Mouse (Mus musculus): ENCODE measurements around the gene Rnf123. TPM values are rescaled to one million over a fixed set of nuclear protein-coding genes. Genes with fewer than 3 reads are reported as not detected.
A peak's percentile ranks its signal among the peaks of the same experiment; 100 is the strongest.

The Rnf123 gene
- polyA plus RNA-seq, 1 experiment from 2014 or later = 53.4 TPM

DNA sequence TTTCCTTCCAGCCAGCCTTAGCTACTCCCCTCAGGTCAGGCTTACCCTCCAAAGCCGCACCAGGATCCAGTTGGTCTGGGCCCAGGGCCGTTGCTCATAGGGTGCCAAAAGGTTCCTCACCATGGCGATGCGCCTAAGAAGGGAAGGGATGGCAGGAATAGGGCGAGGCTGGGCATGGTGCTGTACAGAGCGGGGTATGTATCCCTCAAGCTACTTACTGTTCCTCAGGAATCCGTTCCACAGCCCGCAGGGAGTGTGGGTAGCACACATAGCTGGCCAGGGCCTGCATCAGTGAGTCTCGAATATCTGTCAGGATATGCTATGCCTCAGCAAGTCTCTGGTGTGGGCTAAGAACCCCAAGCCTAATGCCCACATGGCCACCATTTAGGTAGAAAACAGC is 24.9 kb downstream of the Rnf123 start:
- Histone ChIP-seq H3K4me2 (ENCODE audit: low read length) (no peak overlapping the region), H3K27me3 (ENCODE audit: control insufficient read depth, insufficient read depth, low read depth, low read length) (no peaks in the 10 kb centered on the region), H3K4me1 (ENCODE audit: control insufficient read depth, insufficient read depth, low read length) (no peaks in the 10 kb centered on the region), H3K27ac (ENCODE audit: low read length) (no peak overlapping the region), H3K9me3 (replicated peaks; ENCODE audit: control insufficient read depth, low read length, poor library complexity, severe bottlenecking) (no peaks in the 10 kb centered on the region), H3K36me3 (ENCODE audit: control insufficient read depth, insufficient read depth, low read length) (peaks cover 38% of the 10 kb centered on the region), H3K4me3 (ENCODE audit: low read depth, low read length) (no peak overlapping the region), H3K9ac (ENCODE audit: low read depth, low read length) (peak overlapping the region; percentile 10; the same call in 1 of the 2 replicates)
- 96% methylated on average over 9 of the region's 9 CpGs for WGBS
- ATAC-seq = no peak

DNA sequence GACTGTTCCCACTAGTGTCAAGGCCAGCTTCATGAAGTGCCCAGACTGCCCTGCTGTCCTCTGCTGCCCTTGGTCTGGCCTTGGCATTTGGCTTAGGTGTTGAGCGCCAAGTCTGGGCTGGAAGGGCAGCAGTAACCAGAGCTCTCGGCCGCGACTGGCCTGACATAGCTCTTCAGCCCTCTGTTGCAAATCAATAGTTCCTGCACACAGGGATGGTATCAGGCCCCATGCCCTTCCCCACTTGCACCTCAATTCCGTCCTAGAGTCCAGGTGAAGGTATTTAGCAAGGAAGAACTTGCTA is 25.9 kb downstream of the Rnf123 start:
- WGBS = 93% methylated on average over 5 of the region's 5 CpGs

DNA sequence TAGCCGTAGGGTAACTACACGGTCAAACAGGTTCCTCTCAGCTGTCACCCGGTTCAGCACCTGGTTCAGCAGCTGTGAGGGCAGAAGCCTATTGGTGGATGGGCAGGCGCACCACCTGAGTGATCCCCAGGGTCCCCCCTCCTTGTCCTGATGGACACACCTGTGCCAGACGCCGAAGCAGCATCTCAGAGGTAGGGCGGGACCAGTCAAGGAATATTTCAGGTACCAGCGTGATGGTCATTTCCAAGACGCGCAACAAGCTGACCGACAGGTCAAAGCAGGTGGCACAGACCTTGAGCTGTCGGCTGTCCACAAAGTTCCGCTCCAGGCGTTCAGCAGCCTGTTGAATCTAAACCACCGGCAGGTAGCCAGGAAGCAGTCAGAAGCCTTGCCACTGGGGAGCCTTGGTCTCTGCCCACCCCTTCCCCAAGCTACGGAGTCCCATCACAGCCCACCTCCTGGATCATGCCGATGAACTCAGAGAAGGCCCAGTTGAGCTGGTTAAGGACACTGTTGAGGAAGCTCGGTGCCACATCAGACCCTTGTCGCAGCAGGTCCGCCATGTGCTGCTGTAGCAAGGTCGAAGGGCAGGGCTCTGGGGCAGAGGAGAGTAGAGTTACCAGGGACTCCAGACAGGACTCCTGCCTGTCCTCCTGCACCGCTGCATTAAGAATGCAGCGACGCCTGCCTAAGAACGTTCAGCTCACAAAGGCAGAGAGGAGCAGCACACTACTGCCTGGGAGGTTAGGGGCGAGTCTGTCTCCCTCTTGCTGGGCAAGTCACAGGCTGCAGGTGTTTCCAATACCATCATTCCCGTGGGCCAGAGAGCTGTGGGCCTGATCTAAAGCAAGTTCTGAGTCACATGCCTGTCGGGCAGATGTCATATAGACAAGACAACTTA is 26.5 kb downstream of the Rnf123 start:
- Histone ChIP-seq H3K27me3 (ENCODE audit: control insufficient read depth, insufficient read depth, low read depth, low read length) (no peaks in the 10 kb centered on the region), H3K9me3 (replicated peaks; ENCODE audit: control insufficient read depth, low read length, poor library complexity, severe bottlenecking) (no peaks in the 10 kb centered on the region), H3K27ac (ENCODE audit: low read length) (no peak overlapping the region), H3K36me3 (ENCODE audit: control insufficient read depth, insufficient read depth, low read length) (peaks cover 35% of the 10 kb centered on the region), H3K4me2 (ENCODE audit: low read length) (no peak overlapping the region), H3K9ac (ENCODE audit: low read depth, low read length) (no peak overlapping the region), H3K4me1 (ENCODE audit: control insufficient read depth, insufficient read depth, low read length) (peaks cover 2% of the 10 kb centered on the region; the same call in 1 of the 2 replicates), H3K4me3 (ENCODE audit: low read depth, low read length) (no peak overlapping the region)
- 77% methylated on average over 28 of the region's 28 CpGs for WGBS
- ATAC-seq = no peak

More for the DNA sequence above, 25.9 kb downstream of the Rnf123 start:
- Histone ChIP-seq H3K27ac (ENCODE audit: low read length) (no peak overlapping the region), H3K4me2 (ENCODE audit: low read length) (no peak overlapping the region), H3K9ac (ENCODE audit: low read depth, low read length) (no peak overlapping the region), H3K27me3 (ENCODE audit: control insufficient read depth, insufficient read depth, low read depth, low read length) (no peaks in the 10 kb centered on the region), H3K4me1 (ENCODE audit: control insufficient read depth, insufficient read depth, low read length) (peaks cover 2% of the 10 kb centered on the region; the same call in 1 of the 2 replicates), H3K36me3 (ENCODE audit: control insufficient read depth, insufficient read depth, low read length) (peaks cover 35% of the 10 kb centered on the region), H3K9me3 (replicated peaks; ENCODE audit: control insufficient read depth, low read length, poor library complexity, severe bottlenecking) (no peaks in the 10 kb centered on the region), H3K4me3 (ENCODE audit: low read depth, low read length) (no peak overlapping the region)
- no peak for ATAC-seq

DNA sequence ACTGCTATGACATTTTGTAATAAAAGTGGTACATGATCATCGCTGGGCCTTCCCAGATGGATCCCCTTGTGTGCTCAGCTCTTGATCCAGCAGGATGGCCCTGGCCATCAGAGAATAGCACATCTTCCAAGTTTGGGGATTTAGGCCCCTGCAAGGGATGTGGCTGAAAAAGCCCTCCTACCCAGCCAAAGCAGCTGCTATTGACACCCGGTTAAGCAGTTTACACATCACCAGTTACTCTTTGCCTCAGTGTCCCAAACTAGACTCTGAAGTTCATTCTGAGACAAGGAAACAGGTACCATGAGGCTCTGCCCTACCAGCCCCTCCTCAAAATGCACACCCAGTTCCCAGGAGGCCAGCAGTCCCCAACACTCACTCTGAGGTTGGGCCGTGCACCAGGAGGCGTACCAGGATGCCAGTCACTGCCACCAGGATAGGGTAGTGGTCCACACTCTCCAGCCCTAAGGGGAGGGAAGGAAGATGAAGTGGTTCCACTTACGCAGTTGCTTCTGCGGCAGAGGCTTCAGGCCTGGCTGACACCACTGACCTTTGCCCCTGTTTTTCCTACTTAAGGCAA is 27.4 kb downstream of the Rnf123 start:
- peaks cover 35% of the 10 kb centered on the region for H3K36me3 ChIP-seq (ENCODE audit: control insufficient read depth, insufficient read depth, low read length)
- no peaks in the 10 kb centered on the region for H3K9me3 ChIP-seq (replicated peaks; ENCODE audit: control insufficient read depth, low read length, poor library complexity, severe bottlenecking)
- no peaks in the 10 kb centered on the region for H3K27me3 ChIP-seq (ENCODE audit: control insufficient read depth, insufficient read depth, low read depth, low read length)
- no peak overlapping the region for H3K27ac ChIP-seq (ENCODE audit: low read length)
- H3K4me3 ChIP-seq (ENCODE audit: low read depth, low read length) = no peak overlapping the region
- H3K4me2 ChIP-seq (ENCODE audit: low read length) = no peak overlapping the region
- H3K9ac ChIP-seq (ENCODE audit: low read depth, low read length) = no peak overlapping the region
- ATAC-seq = no peak
- 93% methylated on average over 6 of the region's 6 CpGs for WGBS
- H3K4me1 ChIP-seq (ENCODE audit: control insufficient read depth, insufficient read depth, low read length) = peaks cover 2% of the 10 kb centered on the region; the same call in 1 of the 2 replicates

DNA sequence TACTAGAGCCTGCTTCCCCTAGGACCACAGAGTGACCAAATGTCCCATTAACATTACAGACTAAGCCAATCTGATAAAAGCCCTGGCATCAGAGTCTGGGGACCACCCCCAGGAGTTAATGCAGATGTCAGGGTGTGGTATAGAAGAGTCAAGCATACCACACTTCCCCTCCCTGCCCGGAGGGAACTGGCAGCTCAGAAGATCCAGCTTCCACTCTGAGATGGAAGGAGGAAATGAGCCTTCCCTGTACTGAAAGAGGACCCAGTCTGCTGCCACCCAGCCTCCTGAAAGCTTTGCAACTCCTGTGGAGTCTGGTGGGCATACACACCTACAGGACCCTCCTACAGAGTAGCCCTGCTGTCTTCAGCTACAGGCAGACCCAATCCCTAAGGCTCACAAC is 28.1 kb downstream of the Rnf123 start:
- H3K9ac ChIP-seq (ENCODE audit: low read depth, low read length) = no peak overlapping the region
- H3K4me3 ChIP-seq (ENCODE audit: low read depth, low read length) = no peak overlapping the region
- H3K36me3 ChIP-seq (ENCODE audit: control insufficient read depth, insufficient read depth, low read length) = peaks cover 35% of the 10 kb centered on the region
- peaks cover 7% of the 10 kb centered on the region for H3K4me1 ChIP-seq (ENCODE audit: control insufficient read depth, insufficient read depth, low read length)
- no peak for ATAC-seq
- H3K9me3 ChIP-seq (replicated peaks; ENCODE audit: control insufficient read depth, low read length, poor library complexity, severe bottlenecking) = no peaks in the 10 kb centered on the region
- H3K27me3 ChIP-seq (ENCODE audit: control insufficient read depth, insufficient read depth, low read depth, low read length) = no peaks in the 10 kb centered on the region
- H3K27ac ChIP-seq (ENCODE audit: low read length) = no peak overlapping the region
- H3K4me2 ChIP-seq (ENCODE audit: low read length) = no peak overlapping the region
- WGBS = 82% methylated on average over 1 of the region's 1 CpGs

DNA sequence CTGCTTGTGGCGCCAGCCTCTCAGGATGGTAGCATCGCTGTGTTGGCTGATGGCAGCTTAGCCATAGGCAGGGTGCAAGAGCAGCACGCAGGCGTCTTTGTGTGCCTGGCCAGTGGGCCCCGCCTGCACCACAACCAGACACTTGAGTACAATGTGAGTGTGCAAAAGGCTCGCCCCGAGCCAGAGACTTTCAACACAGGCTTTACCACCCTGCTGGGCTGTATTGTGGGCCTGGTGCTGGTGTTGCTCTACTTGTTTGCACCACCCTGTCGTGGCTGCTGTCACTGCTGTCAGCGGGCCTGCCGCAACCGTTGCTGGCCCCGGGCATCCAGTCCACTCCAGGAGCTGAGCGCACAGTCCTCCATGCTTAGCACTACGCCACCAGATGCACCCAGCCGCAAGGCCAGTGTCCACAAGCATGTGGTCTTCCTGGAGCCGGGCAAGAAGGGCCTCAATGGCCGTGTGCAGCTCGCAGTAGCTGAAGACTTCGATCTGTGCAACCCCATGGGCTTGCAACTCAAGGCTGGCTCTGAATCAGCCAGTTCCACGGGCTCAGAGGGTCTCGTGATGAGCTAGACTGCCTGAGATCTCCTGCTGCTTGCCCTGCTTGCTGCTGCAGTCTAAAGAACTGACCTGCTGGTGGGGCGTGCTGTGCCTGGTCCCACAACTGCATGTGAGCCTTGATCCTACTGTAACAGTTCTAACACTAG is 28.7 kb downstream of the Rnf123 start:
- 90% methylated on average over 22 of the region's 22 CpGs for WGBS
- H3K9me3 ChIP-seq (replicated peaks; ENCODE audit: control insufficient read depth, low read length, poor library complexity, severe bottlenecking) = no peaks in the 10 kb centered on the region
- H3K4me2 ChIP-seq (ENCODE audit: low read length) = no peak overlapping the region
- H3K4me3 ChIP-seq (ENCODE audit: low read depth, low read length) = no peak overlapping the region
- H3K36me3 ChIP-seq (ENCODE audit: control insufficient read depth, insufficient read depth, low read length) = peaks cover 29% of the 10 kb centered on the region
- H3K27ac ChIP-seq (ENCODE audit: low read length) = no peak overlapping the region
- H3K4me1 ChIP-seq (ENCODE audit: control insufficient read depth, insufficient read depth, low read length) = peaks cover 11% of the 10 kb centered on the region
- H3K9ac ChIP-seq (ENCODE audit: low read depth, low read length) = no peak overlapping the region
- ATAC-seq = no peak
- H3K27me3 ChIP-seq (ENCODE audit: control insufficient read depth, insufficient read depth, low read depth, low read length) = no peaks in the 10 kb centered on the region

DNA sequence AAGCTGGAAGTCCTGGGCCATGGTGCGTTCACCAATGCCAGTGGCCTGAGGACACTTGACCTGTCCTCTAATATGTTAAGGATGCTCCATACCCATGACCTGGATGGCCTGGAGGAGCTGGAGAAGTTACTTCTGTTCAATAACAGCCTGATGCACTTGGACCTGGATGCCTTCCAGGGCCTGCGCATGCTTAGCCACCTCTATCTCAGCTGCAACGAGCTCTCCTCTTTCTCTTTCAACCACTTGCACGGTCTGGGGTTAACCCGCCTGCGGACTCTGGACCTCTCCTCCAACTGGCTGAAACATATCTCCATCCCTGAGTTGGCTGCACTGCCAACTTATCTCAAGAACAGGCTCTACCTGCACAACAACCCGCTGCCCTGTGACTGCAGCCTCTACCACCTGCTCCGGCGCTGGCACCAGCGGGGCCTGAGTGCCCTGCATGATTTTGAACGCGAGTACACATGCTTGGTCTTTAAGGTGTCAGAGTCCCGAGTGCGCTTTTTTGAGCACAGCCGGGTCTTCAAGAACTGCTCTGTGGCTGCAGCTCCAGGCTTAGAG is 29.4 kb downstream of the Rnf123 start:
- Histone ChIP-seq H3K27me3 (ENCODE audit: control insufficient read depth, insufficient read depth, low read depth, low read length) (no peaks in the 10 kb centered on the region), H3K4me2 (ENCODE audit: low read length) (no peak overlapping the region), H3K4me1 (ENCODE audit: control insufficient read depth, insufficient read depth, low read length) (peaks cover 11% of the 10 kb centered on the region), H3K36me3 (ENCODE audit: control insufficient read depth, insufficient read depth, low read length) (peaks cover 24% of the 10 kb centered on the region), H3K9ac (ENCODE audit: low read depth, low read length) (no peak overlapping the region), H3K4me3 (ENCODE audit: low read depth, low read length) (no peak overlapping the region), H3K9me3 (replicated peaks; ENCODE audit: control insufficient read depth, low read length, poor library complexity, severe bottlenecking) (no peaks in the 10 kb centered on the region), H3K27ac (ENCODE audit: low read length) (no peak overlapping the region)
- WGBS = 92% methylated on average over 15 of the region's 15 CpGs
- ATAC-seq = no peak

DNA sequence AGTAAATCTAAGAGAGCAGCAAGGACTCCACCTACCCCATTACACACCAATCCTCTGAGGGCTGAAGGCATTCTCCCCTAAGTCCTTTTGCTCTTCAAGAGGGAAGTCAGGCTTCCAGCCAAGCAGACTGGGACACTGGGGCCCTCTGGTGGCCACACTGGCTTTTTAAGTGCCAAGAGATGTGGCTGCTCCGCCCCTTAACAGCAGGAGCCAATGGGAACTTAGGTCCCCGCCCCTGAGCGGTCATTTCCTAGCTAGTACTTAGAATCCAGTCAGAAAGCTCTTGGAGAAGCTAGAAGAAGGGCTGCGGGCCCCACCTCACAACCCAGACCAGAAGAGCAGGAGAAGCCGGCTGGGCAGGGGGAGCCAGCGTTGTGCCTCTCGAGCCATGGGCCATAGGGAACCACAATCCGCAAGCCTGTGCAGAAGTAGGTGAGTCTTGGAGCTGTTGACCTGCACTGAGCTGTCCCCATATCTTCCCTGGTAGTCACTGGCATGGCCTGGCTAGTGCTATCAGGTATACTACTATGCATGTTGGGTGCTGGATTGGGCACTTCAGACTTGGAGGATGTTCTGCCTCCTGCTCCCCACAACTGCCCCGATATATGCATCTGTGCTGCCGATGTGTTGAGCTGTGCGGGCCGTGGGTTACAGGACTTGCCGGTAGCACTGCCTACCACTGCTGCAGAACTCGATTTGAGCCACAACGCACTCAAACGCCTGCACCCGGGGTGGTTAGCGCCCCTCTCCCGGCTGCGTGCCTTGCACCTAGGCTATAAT is 30.1 kb downstream of the Rnf123 start, which contains the start of gene Amigo3:
Amigo3 (plus strand) TSS at position 275 of the 780 bp plus-strand sequence.
- H3K4me2 ChIP-seq (ENCODE audit: low read length) = no peak within 1 kb of the TSS
- WGBS = 57% methylated on average over 20 of the region's 20 CpGs
- H3K9me3 ChIP-seq (replicated peaks; ENCODE audit: control insufficient read depth, low read length, poor library complexity, severe bottlenecking) = no peaks in the 10 kb centered on the region
- peaks cover 16% of the 10 kb centered on the region for H3K4me1 ChIP-seq (ENCODE audit: control insufficient read depth, insufficient read depth, low read length)
- H3K27ac ChIP-seq (ENCODE audit: low read length) = no peak within 1 kb of the TSS
- H3K4me3 ChIP-seq (ENCODE audit: low read depth, low read length) = no peak within 1 kb of the TSS
- 0 out of 2 replicates have a peak, but pooled peaks have one; percentile 12 for ATAC-seq
- no peak within 1 kb of the TSS for H3K9ac ChIP-seq (ENCODE audit: low read depth, low read length)
- no peaks in the 10 kb centered on the region for H3K27me3 ChIP-seq (ENCODE audit: control insufficient read depth, insufficient read depth, low read depth, low read length)
- peaks cover 24% of the 10 kb centered on the region for H3K36me3 ChIP-seq (ENCODE audit: control insufficient read depth, insufficient read depth, low read length)
